Mouse (Mus musculus): Measurements from ENCODE around the gene Gatd1.

DNA sequence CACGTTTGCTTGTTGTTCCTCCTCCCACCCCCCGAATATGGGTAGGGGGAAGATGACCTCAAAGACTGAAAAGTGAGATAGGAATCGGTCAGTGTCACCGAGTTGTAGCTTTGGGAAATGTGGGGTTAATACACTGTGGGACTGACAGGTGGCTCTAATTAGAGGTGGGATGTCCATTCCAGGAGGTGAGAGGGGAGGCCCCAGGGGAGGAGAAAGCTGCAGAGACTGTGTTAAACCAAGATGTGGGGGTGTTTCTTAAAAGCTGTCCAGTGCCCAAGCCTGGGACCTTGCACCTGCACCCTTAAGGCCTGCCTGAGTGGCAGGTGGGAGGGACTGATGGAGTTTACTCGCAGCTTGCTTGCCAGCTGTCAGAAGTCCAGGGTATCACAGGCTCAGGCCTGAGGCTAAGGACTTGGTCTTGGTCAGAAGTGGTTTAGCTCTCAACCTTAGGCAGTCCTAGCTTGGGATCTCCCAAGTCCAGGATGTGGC lies 48.4 kb upstream of the Gatd1 start:
- TF ChIP-seq CTCF (IDR thresholded peaks at IDR 0.05; ENCODE audit: borderline replicate concordance, insufficient read depth, low read length) (no peak), POLR2A (IDR thresholded peaks at IDR 0.05; ENCODE audit: low read depth, low read length) (no peak)
